Mouse (Mus musculus) liver, embryonic 14.5 days (tissue): Measurements from ENCODE around the gene Fam168a.

Source experiments
- CTCF ChIP-seq: IDR thresholded peaks from 2 replicates; pipeline ENCODE4 v1.5.1; 2016; ENCODE audit warnings: antibody characterized with exemption, low read depth, control low read depth
- EP300 ChIP-seq: IDR thresholded peaks from 2 replicates; pipeline ENCODE4 v1.6.1; 2016; ENCODE audit warnings: antibody characterized with exemption, low read depth

GRCm38 (mm10) chr7:100861209-100861608, 154.8 kb downstream of the Fam168a start:
- no peak for TF ChIP-seq CTCF
- no peak for TF ChIP-seq EP300
